Mouse (Mus musculus) T-cell, adult 2 months (primary cell): ENCODE measurements around the gene Casd1.
A peak's percentile ranks its signal among the peaks of the same experiment; 100 is the strongest.

Source experiments
- DNase-seq: peaks from one replicate; pipeline ENCODE4 v3.0.0; 2022; ENCODE audit warnings: low spot score

Casd1 gene

DNA sequence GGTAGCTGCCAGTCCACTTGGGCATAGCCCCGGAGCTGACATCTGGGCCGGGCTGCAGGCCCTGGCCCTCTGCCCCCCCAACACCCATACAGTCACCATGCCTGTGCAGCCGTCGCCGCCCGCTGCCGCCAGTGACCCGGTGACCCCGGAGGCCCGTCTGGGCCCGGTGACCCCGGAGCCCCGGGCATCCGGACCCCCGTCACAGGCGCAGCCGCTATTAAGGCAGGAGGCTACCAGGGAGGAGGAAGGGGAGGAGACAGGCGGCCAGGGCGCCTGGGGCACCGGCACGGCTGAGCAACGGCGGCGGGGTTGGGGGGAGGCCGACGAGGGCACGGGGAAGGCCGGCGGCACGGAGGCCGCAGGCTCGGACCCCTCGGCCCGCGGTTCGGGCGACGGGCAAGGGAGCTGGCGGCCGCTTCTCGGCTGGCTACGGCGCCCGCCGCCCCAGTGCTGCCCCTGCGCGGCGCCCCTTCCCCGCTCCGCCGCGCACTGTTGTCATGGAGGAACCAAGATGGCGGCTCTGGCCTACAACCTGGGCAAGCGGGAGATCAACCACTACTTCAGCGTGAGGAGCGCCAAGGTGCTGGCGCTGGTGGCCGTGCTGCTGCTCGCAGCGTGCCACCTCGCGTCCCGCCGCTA, at the start of gene Casd1:
Gene Casd1, plus strand, starts transcription at position 182 of the 639 bp plus-strand sequence.
- peak; percentile 63 for DNase-seq

DNA sequence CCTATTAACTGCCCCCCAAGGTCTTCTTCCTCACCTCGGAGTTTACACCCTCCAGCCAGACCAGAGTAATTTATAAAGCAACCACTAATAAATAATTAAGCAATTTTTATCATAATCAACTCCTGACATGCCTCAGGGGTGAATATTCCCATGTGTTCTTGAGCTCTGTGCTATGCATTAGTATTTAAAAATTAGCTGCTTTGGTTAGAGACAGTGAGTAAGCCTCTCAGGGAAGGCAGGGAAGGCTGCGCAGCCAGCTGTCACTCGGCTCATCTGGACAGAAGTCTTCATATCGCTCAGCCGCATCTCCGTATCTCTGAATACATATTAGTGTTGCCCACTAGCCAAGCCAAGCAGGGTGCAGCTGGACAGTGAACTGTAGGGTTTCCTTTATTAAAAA, 45.3 kb upstream of the Casd1 start:
- DNase-seq, result no peak

DNA sequence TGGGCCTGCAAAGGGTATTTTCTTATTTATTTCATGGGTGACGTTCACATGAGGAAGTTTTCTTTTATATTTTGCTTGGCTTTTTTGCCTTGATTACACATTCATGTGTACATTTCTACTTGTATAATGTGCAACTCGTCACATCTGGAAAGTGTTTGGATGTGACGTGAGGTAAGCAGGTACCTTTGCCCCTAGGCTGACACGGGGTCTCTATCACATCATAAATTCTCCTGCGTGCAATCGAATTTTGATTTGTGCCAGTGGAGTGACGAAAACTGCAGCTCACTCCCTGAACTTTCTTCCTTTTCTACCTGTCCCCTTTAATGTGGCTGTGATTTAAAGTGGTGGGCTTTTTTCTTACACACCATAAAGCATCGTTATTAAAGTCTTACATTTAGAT, 43.6 kb upstream of the Casd1 start:
- DNase-seq, result no peak

DNA sequence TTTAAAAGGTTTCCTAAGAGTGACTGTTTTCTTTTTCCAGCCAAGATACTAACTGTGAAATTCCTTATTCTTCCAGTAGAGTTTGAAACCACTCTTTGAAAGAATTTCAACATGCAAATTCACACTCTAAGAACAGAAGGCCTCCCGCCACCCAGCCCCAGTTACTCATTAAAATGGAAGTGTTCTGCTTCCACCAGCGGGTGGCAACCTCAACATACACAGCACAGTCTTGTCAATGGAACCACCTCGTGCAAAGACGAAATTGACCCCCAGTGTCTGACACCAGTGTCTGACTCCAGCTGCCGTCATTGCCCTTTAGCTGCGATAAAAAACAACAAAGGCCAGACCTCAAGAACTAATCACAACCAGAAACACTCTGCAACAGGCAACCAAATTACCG, 43.0 kb upstream of the Casd1 start:
- DNase-seq, result no peak

DNA sequence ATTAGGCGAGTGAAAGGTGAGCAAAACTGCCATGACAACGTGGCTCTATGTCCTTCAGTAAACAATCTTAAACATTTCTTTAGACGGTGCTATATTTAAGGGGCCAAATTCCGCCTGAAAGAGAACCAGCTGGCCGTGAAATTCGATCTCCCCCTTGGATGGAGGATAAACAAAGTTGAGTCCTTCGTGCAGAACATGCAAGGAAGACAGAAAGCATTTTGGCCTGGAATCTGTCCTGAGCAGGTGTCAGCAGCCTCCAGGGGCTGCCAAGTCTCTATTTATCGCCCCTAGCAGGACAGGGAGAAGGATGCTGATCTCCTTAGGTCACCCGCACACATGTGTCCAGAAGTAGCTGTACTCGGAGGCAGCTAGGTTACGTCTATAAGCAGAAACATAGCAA, 39.5 kb upstream of the Casd1 start:
- DNase-seq, result no peak

DNA sequence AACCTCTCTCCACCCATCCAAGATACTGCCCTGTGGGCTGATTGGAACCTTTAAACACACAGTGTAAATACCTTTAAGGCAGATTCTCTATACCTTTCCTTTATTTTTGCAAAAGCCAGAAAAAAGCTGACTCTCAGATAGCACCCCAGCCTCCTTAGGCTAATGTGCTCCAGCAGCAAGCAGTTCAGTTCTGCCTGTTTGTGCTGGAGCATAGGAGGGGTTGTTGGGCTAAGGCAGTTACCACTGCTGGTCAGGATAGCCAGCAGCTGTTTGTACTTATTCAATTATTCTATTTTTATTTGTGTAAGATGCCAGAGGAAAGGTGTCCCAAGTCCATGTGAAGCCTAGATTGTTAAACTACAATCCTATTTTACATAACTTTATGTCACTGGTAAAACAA, 39.0 kb upstream of the Casd1 start:
- no peak for DNase-seq

DNA sequence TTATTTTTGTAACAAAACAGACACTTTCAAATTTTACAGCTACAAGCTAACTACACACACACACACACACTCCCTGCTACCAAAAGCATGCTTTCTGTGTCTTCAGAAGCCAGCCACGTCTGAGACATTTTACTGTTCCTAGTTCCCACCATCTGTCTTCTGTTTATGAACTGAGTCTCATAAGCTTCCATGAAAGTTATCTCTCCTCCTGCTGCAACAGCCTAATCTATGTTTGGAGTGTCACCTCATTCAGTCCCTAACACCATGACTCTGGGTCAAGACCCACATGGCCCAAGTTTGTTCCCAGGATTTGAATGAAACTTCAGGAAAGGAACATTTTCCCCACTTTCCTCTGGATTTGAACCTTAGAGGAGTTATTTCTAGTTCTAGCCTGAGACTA, 38.2 kb upstream of the Casd1 start:
- DNase-seq, result no peak

DNA sequence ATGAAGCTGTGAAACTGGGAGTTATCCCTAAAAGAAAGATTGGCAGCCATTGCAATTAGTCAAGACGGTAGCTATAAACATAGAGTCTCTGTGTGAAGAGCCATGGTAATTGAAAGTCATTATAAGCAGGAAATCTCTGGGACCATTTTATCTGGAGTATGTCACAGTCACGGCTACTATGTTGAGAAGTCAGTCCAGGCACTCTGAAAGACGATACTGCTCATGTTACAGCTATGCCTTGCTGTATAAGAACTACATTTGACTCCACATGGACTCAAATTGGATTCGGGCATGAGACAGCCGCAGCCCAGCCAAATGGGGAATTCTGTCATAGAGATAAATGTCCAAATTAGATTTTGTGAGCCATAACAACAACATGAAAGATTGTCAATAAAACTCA, 37.2 kb upstream of the Casd1 start:
- DNase-seq, result no peak

DNA sequence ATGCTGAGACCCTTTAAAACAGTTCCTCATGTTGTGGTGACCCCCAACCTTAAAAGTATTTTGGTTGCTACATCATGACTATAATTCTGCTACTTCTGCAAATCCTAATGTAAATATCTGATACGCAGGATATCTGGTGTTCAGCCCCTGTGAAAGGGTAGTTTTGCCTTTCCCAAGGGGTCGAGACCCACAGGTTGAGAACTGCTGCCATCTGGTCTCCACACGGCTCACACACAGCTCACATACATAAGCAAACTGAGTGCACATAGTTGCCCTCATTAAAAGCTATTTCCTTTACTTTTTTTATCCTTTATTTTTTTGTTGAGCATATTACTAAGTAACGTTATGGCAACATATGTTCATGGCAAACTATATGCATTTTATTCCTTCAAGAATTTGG, 30.2 kb upstream of the Casd1 start:
- DNase-seq, result no peak

DNA sequence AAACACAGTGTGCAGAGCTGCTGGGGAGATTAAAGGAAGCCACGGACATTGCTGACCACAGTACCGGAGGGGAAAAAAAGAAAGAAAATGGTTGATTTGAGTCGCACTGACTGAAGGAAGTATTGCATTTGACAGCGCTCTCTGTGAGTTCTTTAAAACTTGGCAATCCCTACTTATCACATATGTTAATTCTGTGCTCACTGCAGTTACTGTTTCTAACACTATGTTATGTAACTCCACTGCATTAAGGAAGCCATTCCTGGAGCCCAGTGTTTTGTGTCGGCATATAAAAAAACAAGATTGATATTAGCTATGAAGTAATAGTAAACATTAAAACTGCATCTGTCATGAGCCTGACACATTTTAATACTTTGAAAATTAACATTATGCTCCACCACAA, 22.9 kb upstream of the Casd1 start:
- DNase-seq, result no peak

DNA sequence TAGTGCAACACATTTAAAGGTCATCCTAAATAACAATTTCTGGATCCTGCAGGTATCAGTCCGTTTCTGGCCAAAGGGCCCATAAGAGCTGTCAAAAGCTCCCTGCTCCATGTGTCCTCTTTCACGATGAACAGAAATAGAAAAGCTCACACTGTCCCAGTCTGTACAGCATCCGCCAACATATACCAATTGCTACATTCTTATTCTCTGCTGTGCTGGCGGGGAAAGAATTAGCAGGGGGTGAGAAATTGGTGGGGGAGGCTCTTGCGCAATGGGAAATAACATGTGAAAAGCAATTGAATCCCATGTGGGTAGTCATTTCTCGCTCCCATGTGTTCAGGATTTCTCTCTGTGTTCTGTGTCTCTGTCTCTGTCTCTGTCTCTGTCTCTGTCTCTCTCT, 22.3 kb upstream of the Casd1 start:
- DNase-seq, result no peak

DNA sequence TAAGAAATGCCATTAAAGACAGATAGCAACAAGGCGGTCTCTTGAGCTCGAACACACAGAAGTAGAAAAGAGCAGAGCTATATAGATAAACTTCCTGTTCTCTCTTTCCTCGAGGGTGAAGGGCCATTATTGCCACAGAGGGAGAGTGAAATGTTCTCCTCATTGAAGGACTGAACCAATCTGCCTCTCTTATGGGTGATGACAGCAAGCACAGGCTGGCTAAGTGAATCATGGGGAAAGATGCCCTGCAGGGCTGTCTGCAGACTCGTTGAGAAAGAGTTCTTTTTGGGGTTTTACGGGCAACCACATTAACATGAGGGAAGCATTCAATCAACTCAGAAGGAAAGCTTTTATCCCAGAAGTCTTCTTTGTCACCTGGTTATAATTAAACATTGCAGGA, 21.0 kb upstream of the Casd1 start:
- no peak for DNase-seq

DNA sequence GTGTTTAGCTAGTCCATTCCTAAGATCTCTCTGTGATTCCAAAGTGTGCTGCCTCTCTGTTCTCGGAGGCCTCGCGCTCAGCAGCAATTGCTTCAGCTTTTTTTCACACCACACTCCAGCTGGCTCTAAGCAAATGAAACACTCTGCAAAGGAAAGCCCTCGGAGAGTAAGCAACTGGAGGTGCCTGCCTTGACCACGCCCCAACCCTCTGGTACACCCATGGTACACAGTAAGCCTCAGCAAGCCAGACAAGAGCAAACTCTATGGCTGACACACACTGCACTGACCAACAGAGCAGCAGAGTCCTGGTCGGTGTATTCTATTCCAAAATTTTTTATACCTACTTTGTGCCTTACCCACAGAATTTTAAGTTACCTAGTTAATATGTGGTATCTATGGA, 17.2 kb upstream of the Casd1 start:
- no peak for DNase-seq

DNA sequence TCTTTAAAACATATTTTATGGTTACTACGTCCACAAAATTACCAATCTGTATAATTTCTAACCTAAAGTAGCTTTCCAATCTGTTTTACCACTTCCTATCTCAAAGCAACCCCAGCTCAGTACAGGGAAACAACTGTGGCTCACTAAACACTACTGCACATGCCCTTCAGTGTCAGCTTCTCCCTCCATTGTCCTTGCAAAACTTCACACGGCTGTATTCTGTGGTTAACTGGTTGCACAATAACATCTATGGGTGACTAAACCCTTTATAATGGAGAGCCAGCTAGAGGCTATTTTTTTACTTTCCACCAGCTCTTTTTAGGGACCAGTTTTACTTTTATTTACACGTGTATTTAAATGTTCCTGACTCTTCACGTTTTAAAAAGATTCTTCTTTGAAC, 12.7 kb upstream of the Casd1 start:
- no peak for DNase-seq

DNA sequence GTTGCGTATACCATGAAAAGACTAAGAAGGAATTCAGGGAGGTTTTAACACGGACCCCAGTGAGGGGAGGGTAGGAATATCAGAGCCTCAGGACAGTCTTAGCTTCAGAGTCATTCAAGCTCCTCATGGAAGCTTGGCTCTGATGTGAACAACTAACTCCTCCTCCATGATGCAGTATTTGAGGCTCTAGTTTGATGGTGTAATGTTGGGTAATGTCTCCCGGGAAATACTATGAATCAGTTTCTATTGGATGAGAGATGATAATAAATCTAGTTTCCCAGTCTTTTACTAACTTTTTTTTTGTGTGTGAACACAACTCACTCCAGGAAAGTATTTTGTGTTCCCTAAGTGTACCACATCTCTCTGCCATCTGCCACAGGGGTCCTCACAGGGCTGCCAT, 11.9 kb upstream of the Casd1 start:
- DNase-seq, result no peak

DNA sequence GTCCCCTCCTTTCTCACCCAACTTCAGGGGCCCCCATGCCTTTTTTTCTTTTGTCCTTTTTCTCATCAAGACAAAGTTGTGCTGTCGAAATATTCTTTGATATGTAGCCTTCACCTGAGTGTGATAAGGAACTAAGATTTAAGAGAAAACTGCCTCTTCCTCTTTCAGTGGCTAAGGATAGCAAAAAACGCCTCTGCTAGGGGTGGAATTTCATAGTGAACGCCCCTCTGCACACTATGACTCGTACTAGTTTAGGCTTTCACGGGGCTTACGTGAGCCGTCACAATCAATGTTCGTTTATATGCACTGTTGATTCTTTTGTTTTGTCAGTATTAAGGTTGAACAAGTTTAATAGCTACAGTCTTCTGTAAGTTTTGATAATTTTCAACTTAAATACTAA, 10.6 kb upstream of the Casd1 start:
- no peak for DNase-seq

DNA sequence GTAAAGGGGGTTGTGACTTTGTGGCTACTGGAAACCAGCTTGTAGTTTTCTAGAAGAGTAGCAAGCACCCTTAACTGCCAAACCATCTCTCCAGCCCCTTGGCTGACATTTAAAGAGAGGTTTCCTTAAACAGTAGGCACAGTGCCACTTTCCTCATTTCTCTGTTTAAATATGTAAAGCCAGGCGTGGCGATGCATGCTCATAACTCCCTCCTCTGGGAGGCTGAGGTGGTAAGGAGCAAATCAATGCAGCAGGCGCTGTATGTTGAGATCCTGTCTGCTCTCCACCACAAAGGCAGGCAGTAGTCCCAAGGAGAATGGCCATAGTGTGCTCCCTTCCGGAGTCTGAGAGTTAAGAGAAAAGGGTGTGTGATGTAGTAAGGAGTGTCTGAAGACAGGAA, 2.9 kb upstream of the Casd1 start:
- DNase-seq, result no peak

DNA sequence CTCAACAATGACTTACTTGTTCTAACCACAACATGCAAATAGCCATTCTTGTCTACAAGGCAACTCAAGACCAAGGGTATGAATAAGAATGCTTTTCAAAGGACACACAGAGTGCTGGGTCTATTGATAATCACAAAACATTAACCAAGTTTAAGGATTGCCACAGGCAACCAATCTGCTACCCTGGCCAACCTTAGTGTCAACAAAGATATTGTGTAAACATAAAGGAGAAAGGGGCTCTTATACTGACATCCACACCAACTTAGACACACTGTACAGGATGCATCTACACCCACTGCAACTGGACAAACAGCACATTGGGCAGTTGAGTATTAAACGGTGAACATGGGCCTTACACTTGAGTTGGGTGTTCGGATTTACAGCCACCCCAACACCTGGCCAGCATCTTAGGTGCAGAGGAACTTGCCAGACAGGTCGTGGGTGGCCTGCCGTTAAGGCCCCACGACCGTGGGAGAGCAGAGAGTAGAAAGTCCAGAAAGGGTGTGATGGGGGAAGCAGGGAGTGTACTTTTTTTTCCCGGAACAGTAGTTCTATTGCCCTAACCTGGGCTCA, 468 bp upstream of the Casd1 start:
- DNase-seq, result no peak

DNA sequence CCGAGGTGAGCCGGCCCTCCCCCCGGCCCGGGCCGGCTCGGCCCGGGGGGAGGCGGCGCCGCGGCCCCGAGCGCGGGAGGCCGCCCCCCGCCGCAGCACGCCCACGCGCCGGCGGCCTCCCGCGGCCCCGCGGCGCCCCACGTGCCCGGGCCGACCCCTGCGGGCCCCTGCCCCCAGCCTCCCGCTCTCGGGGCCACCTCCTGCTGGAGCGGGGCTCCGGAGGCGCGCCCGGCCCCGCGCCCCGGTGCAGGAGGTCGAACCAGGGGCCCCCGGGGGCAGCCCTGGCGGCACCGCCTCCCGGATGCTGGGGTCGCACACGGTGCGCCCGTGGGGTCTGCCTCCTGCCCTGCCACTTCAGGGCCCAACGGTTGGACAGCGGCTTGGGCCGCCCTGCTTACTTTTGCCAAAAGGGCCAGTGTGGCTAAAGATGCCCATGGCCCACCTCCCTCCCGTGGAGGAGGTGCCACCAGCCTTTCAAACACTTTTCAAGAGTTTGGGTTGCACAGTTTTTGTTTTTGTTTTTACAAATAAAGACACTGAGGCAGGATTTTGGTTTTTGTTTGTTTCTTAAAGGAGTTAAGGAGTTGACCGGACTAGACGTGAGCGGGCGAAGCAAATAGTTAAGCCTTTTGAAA, 775 bp downstream of the Casd1 start:
- peak; percentile 29 for DNase-seq

DNA sequence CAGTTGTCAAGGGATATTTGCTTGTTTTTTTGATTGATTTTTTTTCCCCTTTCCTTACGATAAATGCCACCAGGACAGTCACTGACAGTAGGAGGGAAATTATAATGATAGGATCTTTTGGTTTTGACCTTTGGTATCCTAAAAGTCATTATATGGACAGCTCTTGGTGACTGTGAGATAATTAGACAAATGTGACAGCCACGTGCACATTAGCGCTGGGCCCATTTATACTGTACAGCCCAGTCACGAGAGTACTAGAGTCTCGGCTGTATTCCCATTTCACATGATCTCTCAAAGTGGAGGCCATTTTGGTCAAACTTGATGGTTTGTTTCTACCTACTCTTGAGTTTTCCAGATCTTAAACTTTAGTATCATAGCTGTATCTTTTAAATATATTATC, 1.4 kb downstream of the Casd1 start:
- no peak for DNase-seq

DNA sequence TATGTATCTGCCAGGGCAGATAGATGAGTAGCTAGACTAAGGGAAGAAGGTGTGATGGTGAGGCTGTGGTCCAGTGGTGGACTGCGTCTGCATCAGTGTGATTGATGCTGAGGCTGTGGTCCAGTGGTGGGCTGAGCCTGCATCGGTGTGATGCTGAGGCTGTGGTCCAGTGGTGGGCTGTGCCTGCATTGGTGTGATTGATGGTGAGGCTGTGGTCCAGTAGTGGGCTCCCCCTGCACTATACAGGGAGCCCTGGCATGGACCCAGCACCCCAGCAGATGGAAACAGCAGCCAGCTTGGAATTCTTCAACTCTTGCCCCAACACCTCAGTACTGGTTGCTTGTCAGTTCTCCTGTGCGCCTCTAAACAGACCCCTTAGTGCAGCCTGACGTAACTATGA, 5.8 kb downstream of the Casd1 start:
- DNase-seq, result no peak

DNA sequence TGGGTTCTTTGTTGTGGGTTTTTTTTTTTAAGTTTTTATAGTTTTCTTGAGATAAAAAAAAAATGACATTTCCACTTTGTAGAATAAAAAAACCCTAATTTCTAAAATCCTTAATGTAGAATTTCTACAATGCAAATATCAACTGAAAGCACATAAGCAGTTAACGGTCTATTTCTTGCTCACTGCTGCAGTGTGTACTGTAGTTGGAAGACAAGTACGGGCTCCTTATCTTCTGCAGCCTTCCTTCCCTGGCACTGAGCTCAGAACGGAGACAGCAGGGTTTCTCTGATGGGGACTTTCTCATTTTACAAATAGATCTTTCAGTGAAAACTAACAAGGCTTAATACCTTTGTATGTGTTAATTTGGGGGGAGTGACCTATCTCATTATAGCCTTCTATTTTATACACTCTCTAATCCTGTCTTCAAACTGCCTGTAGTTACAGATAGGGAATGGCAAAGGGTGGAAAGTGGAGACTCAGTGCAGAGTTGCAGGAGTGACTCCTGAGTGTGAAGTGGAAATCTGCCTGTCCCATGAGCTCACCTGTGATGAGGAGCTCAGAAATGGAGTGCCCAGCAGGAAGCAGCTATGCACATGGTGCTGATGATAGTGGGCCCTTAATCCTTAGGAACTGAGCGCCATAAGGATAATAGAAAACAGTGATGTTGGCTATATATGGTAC, 9.7 kb downstream of the Casd1 start:
- DNase-seq, result no peak

DNA sequence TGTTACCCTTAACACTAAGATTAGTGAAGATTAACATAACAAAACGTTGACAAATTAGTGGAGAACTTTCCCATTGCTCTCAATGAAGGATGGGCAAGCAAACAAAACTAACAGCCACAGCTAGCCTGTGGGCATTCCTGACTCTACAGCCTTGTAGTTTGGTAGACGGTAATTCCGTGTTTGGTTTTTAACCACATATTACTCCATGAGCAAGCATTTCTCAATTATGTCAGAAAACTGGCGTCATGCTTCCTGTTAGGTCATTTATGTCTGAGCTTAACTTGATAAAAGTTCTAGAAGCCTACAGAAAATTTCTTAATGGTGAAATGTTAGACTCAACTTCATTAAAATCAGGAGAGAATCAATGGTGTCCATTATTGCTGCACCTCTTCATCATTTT, 11.2 kb downstream of the Casd1 start:
- no peak for DNase-seq

DNA sequence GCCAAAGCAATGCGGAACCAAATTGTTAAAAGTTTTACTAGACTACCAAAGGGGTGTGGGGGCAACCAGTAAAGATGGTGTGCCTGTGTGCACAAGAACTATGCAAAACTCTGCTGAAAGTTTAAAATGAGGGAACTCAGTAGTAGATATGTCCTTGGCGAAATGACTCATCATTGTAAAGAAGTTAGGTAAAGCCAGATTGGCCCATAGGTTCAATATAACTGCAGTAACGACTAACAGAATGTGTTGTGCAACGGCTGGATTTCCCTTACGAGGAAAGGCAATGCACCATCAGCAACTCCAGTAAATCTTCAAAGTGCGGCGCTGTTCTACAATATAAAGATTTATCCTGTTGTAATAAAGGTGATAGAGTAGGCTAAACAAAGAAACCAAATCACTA, 11.8 kb downstream of the Casd1 start:
- DNase-seq, result no peak
